ENCODE assay signal across 8 mouse cellular contexts in genomic region chr2:80314854-80315241, GRCm38 (mm10). TPM values are rescaled to one million over a fixed set of nuclear protein-coding genes. Genes with fewer than 3 reads are reported as not detected.
DNase-seq lines count a peak whose midpoint lies in the region; ATAC-seq lines count a peak whose summit lies in the region.

No protein-coding gene starts in this region.

- H3K27ac ChIP-seq in heart, embryonic 11.5 days (ENCODE audit: low read depth, low read length), result 0 out of 2 replicates have a peak overlapping the region, but pooled peaks have one; percentile 97
- H3K27ac ChIP-seq in hindbrain, embryonic 12.5 days, result peak overlapping the region; percentile 97
- peak overlapping the region; percentile 97 for H3K27ac ChIP-seq in midbrain, embryonic 11.5 days (ENCODE audit: low read depth, low read length)

- H3K4me1 ChIP-seq in heart, embryonic 11.5 days (ENCODE audit: control insufficient read depth, insufficient read depth, low read length), result no peaks in the 10 kb centered on the region
- H3K4me1 ChIP-seq in hindbrain, embryonic 12.5 days, result peaks cover 14% of the 10 kb centered on the region; the same call in 1 of the 2 replicates
- H3K4me1 ChIP-seq in midbrain, embryonic 11.5 days (ENCODE audit: control insufficient read depth, insufficient read depth, low read length), result peaks cover 7% of the 10 kb centered on the region

- H3K9ac ChIP-seq in heart, embryonic 11.5 days (ENCODE audit: low read depth, low read length), result peak overlapping the region; percentile 93; the same call in 1 of the 2 replicates
- peak overlapping the region; percentile 88 for H3K9ac ChIP-seq in hindbrain, embryonic 12.5 days
- peak overlapping the region; percentile 96 for H3K9ac ChIP-seq in midbrain, embryonic 11.5 days (ENCODE audit: low read length)

- no peaks in the 10 kb centered on the region for H3K9me3 ChIP-seq in heart, embryonic 11.5 days (replicated peaks; ENCODE audit: control insufficient read depth, low read length)
- H3K9me3 ChIP-seq in hindbrain, embryonic 12.5 days (replicated peaks), result no peaks in the 10 kb centered on the region
- H3K9me3 ChIP-seq in midbrain, embryonic 11.5 days (ENCODE audit: control insufficient read depth, low read length), result no peaks in the 10 kb centered on the region

- peak overlapping the region; percentile 84 for H3K4me2 ChIP-seq in heart, embryonic 11.5 days
- peak overlapping the region; percentile 70 for H3K4me2 ChIP-seq in hindbrain, embryonic 12.5 days (replicated peaks)
- peak overlapping the region; percentile 56 for H3K4me2 ChIP-seq in midbrain, embryonic 11.5 days

- peak overlapping the region; percentile 92 for H3K4me3 ChIP-seq in heart, embryonic 11.5 days (ENCODE audit: low read depth, low read length)
- H3K4me3 ChIP-seq in hindbrain, embryonic 12.5 days, result peak overlapping the region; percentile 78
- H3K4me3 ChIP-seq in midbrain, embryonic 11.5 days (ENCODE audit: low read depth, low read length), result peak overlapping the region; percentile 86

- 43% methylated on average over 7 of the region's 7 CpGs for WGBS in heart, embryonic 11.5 days (ENCODE audit: insufficient replicate concordance)
- WGBS in hindbrain, embryonic 12.5 days, result 61% methylated on average over 7 of the region's 7 CpGs
- 53% methylated on average over 7 of the region's 7 CpGs for WGBS in midbrain, embryonic 11.5 days

- no peak for DNase-seq in heart, postnatal 10 days
- peak; percentile 87 for DNase-seq in MEL-GATA-1-ER (ENCODE audit: extremely low read depth, low read depth)
- DNase-seq in midbrain, embryonic 11.5 days (ENCODE audit: low spot score, missing footprints), result peak; percentile 84
- no peak for DNase-seq in right cerebral cortex, postnatal 10 days (ENCODE audit: low spot score in 2 of 2)
- no peak for DNase-seq in thymus, postnatal 25 days
- no peak for DNase-seq in gastrocnemius, postnatal 25 days

- H3K27me3 ChIP-seq in heart, embryonic 11.5 days (ENCODE audit: control insufficient read depth, insufficient read depth, low read length), result no peaks in the 10 kb centered on the region
- no peaks in the 10 kb centered on the region for H3K27me3 ChIP-seq in hindbrain, embryonic 12.5 days
- no peaks in the 10 kb centered on the region for H3K27me3 ChIP-seq in midbrain, embryonic 11.5 days (ENCODE audit: control insufficient read depth, insufficient read depth, low read length)

- intact Hi-C loops in heart, postnatal 10 days (cut with DNase I), result no loop called here

- ATAC-seq in heart, embryonic 11.5 days (replicated peaks; ENCODE audit: insufficient number of reproducible peaks, low FRiP score, low TSS enrichment), result no peak
- peak; percentile 13; the same call in 1 of the 2 replicates for ATAC-seq in hindbrain, embryonic 12.5 days (ENCODE audit: low FRiP score)
- peak; percentile 46 for ATAC-seq in midbrain, embryonic 11.5 days (ENCODE audit: low FRiP score)

- no peaks in the 10 kb centered on the region for H3K36me3 ChIP-seq in heart, embryonic 11.5 days (ENCODE audit: control insufficient read depth, insufficient read depth, low read length)
- H3K36me3 ChIP-seq in hindbrain, embryonic 12.5 days, result 0 out of 2 replicates have a peak, but pooled peaks cover 6% of the 10 kb centered on the region
- no peaks in the 10 kb centered on the region for H3K36me3 ChIP-seq in midbrain, embryonic 11.5 days (ENCODE audit: control insufficient read depth, insufficient read depth, low read length)

RNA-seq across cellular contexts. Expression of gene Dnajc10, which starts 0.4 kb away (rescaled TPM):
- 63.7 and 75.8 TPM in 2 replicates for polyA plus RNA-seq in heart, embryonic 11.5 days (2014; fragmentation: Nextera tagmentation; extraction: Ambion mirVana)
- 10 to 100 TPM; 46.6 to 46.8 TPM for total RNA-seq in heart, postnatal 10 days (2021)
- polyA plus RNA-seq in hindbrain, embryonic 12.5 days (2016; fragmentation: Nextera tagmentation; extraction: Ambion mirVana), result 86.6 and 97.0 TPM in 2 replicates
- 98.1 and 111 TPM in 2 replicates for polyA plus RNA-seq in midbrain, embryonic 11.5 days (2014; fragmentation: Nextera tagmentation; extraction: Ambion mirVana)
- total RNA-seq in gastrocnemius, postnatal 25 days (2021), result 10 to 100 TPM; 19.8 to 20.0 TPM

RNA-seq across cellular contexts. Expression of gene Prdx6b, which starts 22.6 kb away (rescaled TPM):
- polyA plus RNA-seq in heart, embryonic 11.5 days (2014; fragmentation: Nextera tagmentation; extraction: Ambion mirVana), result 0.07 TPM in 1 of 2 replicates, not detected in the other
- total RNA-seq in heart, postnatal 10 days (2021), result not detected
- not detected in 2 replicates for polyA plus RNA-seq in hindbrain, embryonic 12.5 days (2016; fragmentation: Nextera tagmentation; extraction: Ambion mirVana)
- not detected in 2 replicates for polyA plus RNA-seq in midbrain, embryonic 11.5 days (2014; fragmentation: Nextera tagmentation; extraction: Ambion mirVana)
- not detected for total RNA-seq in gastrocnemius, postnatal 25 days (2021)

Comparison
In these comparisons a context has a peak if more than half of its experiments do, and no peak if none do; other contexts are left out.
1. DNase-seq: peak in MEL-GATA-1-ER (single experiment) and midbrain, embryonic 11.5 days (single experiment); none in heart, postnatal 10 days (0 of 2), right cerebral cortex, postnatal 10 days (0 of 2), thymus, postnatal 25 days (single experiment) and gastrocnemius, postnatal 25 days (single experiment).
2. Peak in every context shown above with its lines, with median percentiles within 50 percentile points of each other: H3K27ac ChIP-seq, H3K4me2 ChIP-seq, H3K4me3 ChIP-seq and H3K9ac ChIP-seq.